Mouse (Mus musculus) cerebellum, adult 2 months (tissue): ENCODE data around the gene Nup98. TPM values are rescaled to one million over a fixed set of nuclear protein-coding genes. Genes with fewer than 3 reads are reported as not detected.

Experiments used
- DNase-seq, 2 experiments: peaks; one replicate each; pipeline ENCODE4 v3.0.0; 2021
- H3K27ac ChIP-seq: fragments of 200-500 bp; 2 replicates; pipeline ENCODE4 v1.5.1; 2012; ENCODE audit warnings: low read length, control low read depth, inconsistent platforms; ENCODE audit not compliant: insufficient read depth
- H3K27me3 ChIP-seq: fragments of 200-500 bp; 2 replicates; pipeline ENCODE4 v1.6.1; 2012; ENCODE audit warnings: inconsistent platforms, mild to moderate bottlenecking, low read length, moderate library complexity; ENCODE audit not compliant: control insufficient read depth, insufficient read depth
- H3K4me1 ChIP-seq: fragments of 200-500 bp; 2 replicates; pipeline ENCODE4 v1.6.1; 2011; ENCODE audit warnings: low read length; ENCODE audit not compliant: control insufficient read depth, insufficient read depth
- H3K4me3 ChIP-seq: fragments of 200-500 bp; replicated peaks from 2 replicates; pipeline ENCODE3; 2011; ENCODE audit warnings: mild to moderate bottlenecking, low read depth, low read length, control low read depth; ENCODE audit not compliant: insufficient read depth
- CTCF ChIP-seq: fragments of 200-500 bp; IDR thresholded peaks from 2 replicates; pipeline ENCODE4 v1.5.1; 2011; ENCODE audit warnings: low read depth, mild to moderate bottlenecking, control low read depth, low read length, moderate library complexity, borderline replicate concordance; ENCODE audit not compliant: insufficient read depth
- POLR2A ChIP-seq: fragments of 200-500 bp; IDR thresholded peaks from 2 replicates; pipeline ENCODE4 v1.6.1; 2011; ENCODE audit warnings: low read length, control low read depth, borderline replicate concordance; ENCODE audit not compliant: insufficient read depth
- WGBS: fragments of 180-500 bp; shearing (Covaris S2); methylation state at CpG from one replicate; pipeline ENCODE4 v1.1.7; 2018; 5-methylcytosine and 5-hydroxymethylcytosine counted together
- polyA plus RNA-seq: library from polyadenylated mRNA; depleted of rRNA; stranded (reverse); fragments of >200 nt; gene quantifications from 2 replicates; pipeline ENCODE4 v1.2.3, GENCODE M21; 2012

Nup98 gene
- polyA plus RNA-seq, 1 experiment, result 19.0 TPM

DNA sequence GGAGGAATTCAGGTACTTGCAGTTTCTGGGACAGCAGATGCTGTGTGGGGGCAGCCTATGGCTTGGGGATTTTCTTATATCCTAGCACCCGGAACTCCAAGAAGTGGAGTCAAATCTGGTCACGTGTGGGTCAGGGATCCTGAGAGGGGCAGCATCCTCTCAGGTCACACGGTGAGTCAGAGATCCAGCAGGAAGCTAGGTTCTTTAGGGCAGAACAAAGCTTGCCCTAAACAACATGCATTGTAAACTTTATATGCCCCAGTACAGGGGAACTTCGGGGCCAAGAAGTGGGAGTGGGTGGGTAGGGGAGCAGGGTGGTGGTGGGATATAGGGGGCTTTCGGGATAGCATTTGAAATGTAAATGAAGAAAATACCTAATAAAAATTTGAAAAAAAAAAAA, 109.1 kb downstream of the Nup98 start:
- WGBS, result 83% methylated on average over 5 of the region's 5 CpGs
- DNase-seq, result no peak
- no peaks in the 10 kb centered on the region for H3K4me1 ChIP-seq
- no peak overlapping the region for H3K27ac ChIP-seq
- no peak overlapping the region for H3K4me3 ChIP-seq
- no peak for TF ChIP-seq CTCF
- no peak for TF ChIP-seq POLR2A
- H3K27me3 ChIP-seq, result no peaks in the 10 kb centered on the region

DNA sequence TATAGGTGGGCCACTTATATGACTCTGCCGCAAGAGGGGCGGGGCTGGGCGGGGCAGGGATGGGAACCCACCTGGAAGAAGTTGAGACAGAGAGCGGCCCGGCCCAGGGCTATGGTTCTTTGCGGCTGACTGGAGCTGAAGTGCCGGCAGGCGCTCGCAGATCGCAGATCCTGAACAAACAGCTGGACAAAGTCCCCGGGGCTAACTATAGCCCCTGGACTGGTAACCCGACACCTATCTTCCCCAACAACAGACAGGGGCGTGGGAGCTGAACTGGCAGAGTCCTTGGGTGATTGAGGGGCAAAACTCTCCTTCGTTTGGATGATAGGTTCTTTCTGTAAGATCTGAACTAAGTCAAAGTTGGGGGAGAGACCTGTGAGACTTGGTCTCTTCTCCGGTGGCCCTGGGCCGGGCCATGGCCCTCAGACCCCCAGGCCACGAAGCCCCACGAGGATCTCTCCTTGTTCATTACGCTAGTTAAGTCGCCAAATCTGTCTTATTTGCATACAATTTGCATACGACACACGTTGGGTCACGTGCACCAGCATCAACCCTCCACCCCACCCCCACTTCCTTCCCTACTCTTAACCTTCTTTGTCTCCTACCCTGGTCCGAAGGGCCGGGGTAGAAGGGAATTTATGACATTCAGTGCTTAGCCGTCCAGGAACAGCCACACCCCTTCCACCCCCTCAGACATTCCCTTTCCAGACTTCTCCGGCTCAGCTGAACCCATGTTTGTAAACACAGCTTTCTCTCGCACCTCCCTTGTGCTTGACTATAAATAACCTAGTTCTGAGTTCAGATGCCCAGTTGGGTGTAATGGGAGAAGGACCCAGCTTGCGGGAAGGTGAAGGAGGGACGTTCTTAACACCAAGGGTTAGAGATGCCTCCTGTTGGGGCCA, 110.0 kb downstream of the Nup98 start:
- no peaks in the 10 kb centered on the region for H3K4me1 ChIP-seq
- no peak overlapping the region for H3K4me3 ChIP-seq
- TF ChIP-seq CTCF (no peak), POLR2A (no peak)
- no peak overlapping the region for H3K27ac ChIP-seq
- 17% methylated on average over 30 of the region's 30 CpGs for WGBS
- no peaks in the 10 kb centered on the region for H3K27me3 ChIP-seq
- DNase-seq, result no peak

DNA sequence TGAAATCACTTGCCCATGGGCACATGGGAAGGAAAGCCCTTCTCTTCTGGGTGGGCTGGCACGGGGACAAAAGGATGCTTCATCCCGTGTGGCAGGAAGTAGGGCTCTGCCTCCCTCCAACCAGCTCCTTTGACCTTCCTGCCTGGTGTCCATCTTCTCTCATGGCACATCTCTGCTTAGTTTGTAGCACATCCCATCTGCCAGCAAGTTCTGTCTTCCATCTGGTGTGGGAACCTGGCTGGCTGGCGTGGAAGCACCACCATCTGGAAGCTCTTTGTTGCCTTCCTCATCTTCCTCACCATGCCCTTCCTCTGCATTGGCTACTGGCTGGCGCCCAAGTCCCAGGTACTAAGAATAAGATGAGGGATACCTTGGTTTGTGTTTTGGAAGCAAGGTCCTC, 122.6 kb downstream of the Nup98 start:
- no peak overlapping the region for H3K27ac ChIP-seq
- no peaks in the 10 kb centered on the region for H3K27me3 ChIP-seq
- 46% methylated on average over 4 of the region's 4 CpGs for WGBS
- DNase-seq, result peak; percentile 30 to 36
- no peak overlapping the region for H3K4me3 ChIP-seq
- H3K4me1 ChIP-seq, result peaks cover 4% of the 10 kb centered on the region
- TF ChIP-seq CTCF, result no peak
- no peak for TF ChIP-seq POLR2A

DNA sequence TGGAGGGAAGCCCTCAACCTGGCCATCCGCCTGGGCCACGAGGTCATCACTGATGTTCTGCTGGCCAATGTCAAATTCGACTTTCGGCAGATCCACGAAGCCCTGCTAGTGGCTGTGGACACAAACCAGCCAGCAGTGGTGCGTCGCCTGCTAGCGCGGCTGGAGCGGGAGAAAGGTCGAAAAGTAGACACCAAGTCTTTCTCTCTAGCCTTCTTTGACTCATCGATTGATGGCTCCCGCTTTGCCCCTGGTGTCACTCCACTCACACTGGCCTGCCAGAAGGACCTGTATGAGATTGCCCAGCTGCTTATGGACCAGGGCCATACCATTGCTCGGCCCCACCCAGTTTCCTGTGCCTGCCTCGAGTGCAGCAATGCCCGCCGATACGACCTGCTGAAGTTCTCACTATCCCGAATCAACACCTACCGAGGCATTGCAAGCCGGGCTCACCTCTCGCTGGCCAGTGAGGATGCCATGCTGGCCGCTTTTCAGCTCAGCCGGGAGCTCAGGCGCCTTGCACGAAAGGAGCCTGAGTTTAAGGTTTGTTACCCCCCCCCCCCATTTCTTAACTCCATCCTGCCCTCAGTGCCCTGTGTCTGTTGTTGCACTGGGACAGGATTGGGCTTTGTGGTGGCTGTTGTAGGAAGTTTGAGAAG, 125.8 kb downstream of the Nup98 start:
- Histone ChIP-seq H3K4me3 (no peak overlapping the region), H3K27ac (no peak overlapping the region), H3K27me3 (no peaks in the 10 kb centered on the region), H3K4me1 (peaks cover 4% of the 10 kb centered on the region)
- DNase-seq, result no peak
- TF ChIP-seq CTCF, result no peak
- no peak for TF ChIP-seq POLR2A
- WGBS, result 85% methylated on average over 26 of the region's 26 CpGs

DNA sequence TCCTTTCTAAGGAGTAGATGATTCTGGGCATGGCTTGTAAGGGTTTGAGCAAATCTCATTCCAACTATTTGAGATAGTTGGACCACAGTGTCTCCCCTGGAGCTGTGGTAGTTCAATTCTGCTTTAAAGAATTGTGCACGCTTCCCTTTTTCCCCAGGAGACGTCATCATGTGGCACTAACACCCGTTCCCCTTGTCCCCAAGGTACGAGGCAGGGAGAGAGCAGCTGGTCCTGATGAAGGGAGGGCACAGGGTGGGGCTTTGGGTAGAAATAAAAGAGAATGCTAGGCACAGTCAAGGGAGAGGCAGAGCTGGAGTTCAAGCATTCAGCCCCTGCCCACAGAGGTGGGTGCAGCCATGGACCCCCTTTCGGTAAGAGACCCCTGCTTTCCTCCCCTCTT, 127.2 kb downstream of the Nup98 start, which contains the start of gene Trpc2:
Gene Trpc2 (plus strand): TSS at position 301 of the 400 bp plus-strand sequence.
- Histone ChIP-seq H3K4me1 (peaks cover 4% of the 10 kb centered on the region), H3K27ac (no peak within 1 kb of the TSS), H3K4me3 (no peak within 1 kb of the TSS), H3K27me3 (no peaks in the 10 kb centered on the region)
- TF ChIP-seq CTCF, result no peak
- no peak for TF ChIP-seq POLR2A
- 57% methylated on average over 5 of the region's 5 CpGs for WGBS
- no peak for DNase-seq

DNA sequence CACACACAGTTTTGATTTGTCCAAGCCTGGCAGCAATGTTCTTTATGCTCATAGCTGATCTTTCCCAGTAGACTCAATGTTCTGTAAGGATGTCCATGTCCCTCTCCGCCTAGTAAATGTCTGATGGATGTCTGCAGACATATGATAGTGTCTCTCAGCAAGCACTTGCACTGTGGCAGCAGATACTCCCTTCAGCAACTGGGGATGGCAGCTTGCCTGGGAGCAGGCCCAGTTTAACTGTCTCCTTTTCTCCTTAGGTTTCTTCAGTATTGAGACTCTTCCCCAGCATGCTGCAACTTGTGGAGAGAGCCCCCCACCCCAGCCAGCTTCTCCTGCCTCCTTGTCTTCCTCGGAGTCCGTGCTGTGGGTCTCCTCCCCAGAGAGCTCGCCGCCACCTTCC, 128.2 kb downstream of the Nup98 start:
- Histone ChIP-seq H3K4me3 (no peak overlapping the region), H3K4me1 (no peaks in the 10 kb centered on the region), H3K27me3 (no peaks in the 10 kb centered on the region), H3K27ac (no peak overlapping the region)
- no peak for DNase-seq
- WGBS, result 94% methylated on average over 5 of the region's 5 CpGs
- TF ChIP-seq CTCF (no peak), POLR2A (no peak)

DNA sequence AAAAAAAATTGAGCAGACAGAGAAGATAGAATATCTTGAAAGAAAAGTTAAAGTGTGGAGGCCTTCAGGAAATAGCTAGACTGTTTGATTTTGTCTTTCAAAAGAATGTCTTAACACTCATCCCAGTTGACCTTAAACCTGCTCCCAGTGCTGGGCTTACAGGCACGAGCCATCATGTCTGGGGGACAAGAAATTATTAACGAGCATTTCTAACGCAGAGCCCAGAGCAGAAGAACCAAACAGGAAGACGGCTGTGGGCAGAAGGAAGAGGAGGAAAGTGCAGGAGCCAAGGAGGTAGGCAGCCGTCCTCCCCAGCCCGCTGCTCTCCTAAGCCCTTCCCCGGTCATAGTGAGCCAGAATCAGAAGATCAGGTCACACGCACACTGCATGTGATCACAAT, 129.7 kb downstream of the Nup98 start:
- no peak for DNase-seq
- Histone ChIP-seq H3K4me3 (no peak overlapping the region), H3K4me1 (no peaks in the 10 kb centered on the region), H3K27me3 (no peaks in the 10 kb centered on the region), H3K27ac (no peak overlapping the region)
- TF ChIP-seq CTCF, result no peak
- TF ChIP-seq POLR2A, result no peak
- 91% methylated on average over 8 of the region's 8 CpGs for WGBS

DNA sequence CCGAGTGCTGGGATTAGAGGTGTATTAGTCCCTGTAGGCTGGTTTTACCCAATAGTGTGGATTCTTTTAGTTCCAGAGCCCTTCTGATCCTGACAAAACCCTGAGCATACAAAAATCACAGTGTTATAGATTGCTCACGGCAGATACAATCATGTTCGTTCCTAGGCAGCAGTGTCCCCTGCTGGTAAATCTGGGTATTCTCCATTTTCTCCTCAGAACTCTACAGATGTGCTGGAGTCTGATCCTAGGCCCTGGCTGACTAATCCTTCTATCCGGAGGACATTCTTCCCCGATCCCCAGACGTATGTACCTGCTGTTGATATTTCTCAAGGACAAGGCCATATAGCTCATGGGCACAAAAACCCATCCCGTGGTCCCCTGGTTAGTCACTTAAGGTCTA, 131.5 kb downstream of the Nup98 start:
- Histone ChIP-seq H3K27me3 (no peaks in the 10 kb centered on the region), H3K4me3 (no peak overlapping the region), H3K4me1 (no peaks in the 10 kb centered on the region), H3K27ac (no peak overlapping the region)
- 67% methylated on average over 7 of the region's 7 CpGs for WGBS
- TF ChIP-seq POLR2A, result no peak
- peak; percentile 47; the same call in 1 of the 2 replicates for TF ChIP-seq CTCF
- DNase-seq, result peak; percentile 33 to 36
